Mouse (Mus musculus): Measurements from ENCODE around the gene Lamtor3. TPM values are rescaled to one million over a fixed set of nuclear protein-coding genes. Genes with fewer than 3 reads are reported as not detected.

The Lamtor3 gene
- total and polyA plus RNA-seq, 3 experiments: 77.5 to 88.3 TPM; not detected in 1

GRCm38 (mm10) chr3:137946827-137947226 is 28.5 kb downstream of the Lamtor3 start:
- no peak for DNase-seq (ENCODE audit: low read depth, low spot score)
- H3K4me3 ChIP-seq (ENCODE audit: control insufficient read depth in 1 of 2, insufficient read depth in 1 of 2, low read depth in 2 of 2, low read length in 2 of 2): no peak overlapping the region
- H3K79me2 ChIP-seq (ENCODE audit: control insufficient read depth, insufficient read depth, low read length, poor library complexity): peaks cover 3% of the 10 kb centered on the region
- no peaks in the 10 kb centered on the region for H3K9me3 ChIP-seq (replicated peaks; ENCODE audit: insufficient read depth, low read length)
- peak overlapping the region; percentile 94 for H3K27ac ChIP-seq (ENCODE audit: control insufficient read depth, low read depth, low read length)
- no peak for TF ChIP-seq GATA1 (IDR thresholded peaks at IDR 0.05; ENCODE audit: low read depth, low read length)
- TF ChIP-seq MAX (IDR thresholded peaks at IDR 0.05; ENCODE audit: low read length): no peak
- no peak for TF ChIP-seq USF2 (IDR thresholded peaks at IDR 0.05; ENCODE audit: borderline replicate concordance in 1 of 2, insufficient read depth in 1 of 2, low read depth in 1 of 2, low read length in 2 of 2)
- TF ChIP-seq KAT2A (conservative IDR thresholded peaks at IDR 0.05; ENCODE audit: low read depth, low read length): no peak
- no peak for TF ChIP-seq NRF1 (IDR thresholded peaks at IDR 0.05; ENCODE audit: insufficient read depth, low read depth, low read length, poor library complexity, severe bottlenecking)
- TF ChIP-seq MYB (IDR thresholded peaks at IDR 0.05; ENCODE audit: low read depth, low read length): no peak
- TF ChIP-seq USF1 (IDR thresholded peaks at IDR 0.05; ENCODE audit: low read depth, low read length): no peak
- TF ChIP-seq TBP (IDR thresholded peaks at IDR 0.05; ENCODE audit: low read depth, low read length): no peak
- TF ChIP-seq EP300 (IDR thresholded peaks at IDR 0.05; ENCODE audit: low read depth in 1 of 2, low read length in 2 of 2): no peak
- TF ChIP-seq SIN3A (IDR thresholded peaks at IDR 0.05; ENCODE audit: low read length): no peak
- no peak for TF ChIP-seq HCFC1 (IDR thresholded peaks at IDR 0.05; ENCODE audit: low read depth, low read length)
- no peak for TF ChIP-seq BHLHE40 (IDR thresholded peaks at IDR 0.05; ENCODE audit: borderline replicate concordance, low read depth, low read length)
- no peaks in the 10 kb centered on the region for H3K27me3 ChIP-seq (ENCODE audit: control insufficient read depth in 1 of 2, insufficient read depth in 2 of 2, low read length in 2 of 2)
- H3K4me1 ChIP-seq (ENCODE audit: control insufficient read depth in 1 of 2, insufficient read depth in 2 of 2, low read length in 2 of 2): peaks cover 44 to 63% of the 10 kb centered on the region in 2 experiments
- H3K9ac ChIP-seq (ENCODE audit: control insufficient read depth, low read depth, low read length, poor library complexity, severe bottlenecking): peak overlapping the region; percentile 9; the same call in 1 of the 2 replicates
- H3K36me3 ChIP-seq (ENCODE audit: control insufficient read depth in 1 of 2, insufficient read depth in 2 of 2, low read length in 2 of 2): peaks cover 25 to 89% of the 10 kb centered on the region in 2 experiments

- no peak overlapping the region; the same call in 1 of the 2 replicates for H3K9ac ChIP-seq (ENCODE audit: control insufficient read depth, low read depth, low read length, poor library complexity, severe bottlenecking)
- H3K4me3 ChIP-seq (ENCODE audit: control insufficient read depth in 1 of 2, insufficient read depth in 1 of 2, low read depth in 2 of 2, low read length in 2 of 2): no peak overlapping the region
- H3K79me2 ChIP-seq (ENCODE audit: control insufficient read depth, insufficient read depth, low read length, poor library complexity): peaks cover 3% of the 10 kb centered on the region
- H3K36me3 ChIP-seq (ENCODE audit: control insufficient read depth in 1 of 2, insufficient read depth in 2 of 2, low read length in 2 of 2): peaks cover 18 to 86% of the 10 kb centered on the region in 2 experiments
- peak overlapping the region; percentile 94 for H3K27ac ChIP-seq (ENCODE audit: control insufficient read depth, low read depth, low read length)
- no peaks in the 10 kb centered on the region for H3K27me3 ChIP-seq (ENCODE audit: control insufficient read depth in 1 of 2, insufficient read depth in 2 of 2, low read length in 2 of 2)
- peaks cover 38 to 62% of the 10 kb centered on the region in 2 experiments for H3K4me1 ChIP-seq (ENCODE audit: control insufficient read depth in 1 of 2, insufficient read depth in 2 of 2, low read length in 2 of 2)
- no peaks in the 10 kb centered on the region for H3K9me3 ChIP-seq (replicated peaks; ENCODE audit: insufficient read depth, low read length)
- peak; percentile 88 for DNase-seq (ENCODE audit: low read depth, low spot score)
- TF ChIP-seq CTCF (IDR thresholded peaks at IDR 0.05 in 2 of 3, conservative IDR thresholded peaks at IDR 0.05 in 1 of 3; ENCODE audit: control insufficient read depth in 1 of 3, insufficient read depth in 1 of 3, low read depth in 2 of 3, low read length in 3 of 3, poor library complexity in 1 of 3, severe bottlenecking in 1 of 3) (no peak), ELF1 (IDR thresholded peaks at IDR 0.05; ENCODE audit: low read depth, low read length) (no peak), MXI1 (IDR thresholded peaks at IDR 0.05; ENCODE audit: low read depth, low read length) (peak; percentile 72), CHD1 (IDR thresholded peaks at IDR 0.05; ENCODE audit: low read depth, low read length) (no peak; the same call in 1 of the 2 replicates), SIN3A (IDR thresholded peaks at IDR 0.05; ENCODE audit: low read length) (peak; percentile 96), ZC3H11A (IDR thresholded peaks at IDR 0.05; ENCODE audit: low read depth, low read length) (no peak), MAZ (IDR thresholded peaks at IDR 0.05; ENCODE audit: low read depth, low read length) (no peak), GABPA (IDR thresholded peaks at IDR 0.05; ENCODE audit: low read depth, low read length) (no peak), CHD2 (IDR thresholded peaks at IDR 0.05; ENCODE audit: low read length) (no peak; the same call in 1 of the 2 replicates), E2F4 (IDR thresholded peaks at IDR 0.05; ENCODE audit: borderline replicate concordance, low read depth, low read length) (no peak), RCOR1 (IDR thresholded peaks at IDR 0.05; ENCODE audit: low read depth, low read length) (peak; percentile 83), NRF1 (IDR thresholded peaks at IDR 0.05; ENCODE audit: insufficient read depth, low read depth, low read length, poor library complexity, severe bottlenecking) (no peak), NELFE (IDR thresholded peaks at IDR 0.05; ENCODE audit: low read depth, low read length) (no peak), MEF2A (IDR thresholded peaks at IDR 0.05; ENCODE audit: extremely low read depth, insufficient replicate concordance, low read depth, low read length, poor library complexity, severe bottlenecking) (no peak), POLR2A (IDR thresholded peaks at IDR 0.05; ENCODE audit: control insufficient read depth in 1 of 2, insufficient read depth in 1 of 2, low read depth in 1 of 2, low read length in 2 of 2, poor library complexity in 1 of 2) (no peak), USF2 (IDR thresholded peaks at IDR 0.05; ENCODE audit: borderline replicate concordance in 1 of 2, insufficient read depth in 1 of 2, low read depth in 1 of 2, low read length in 2 of 2) (no peak), UBTF (IDR thresholded peaks at IDR 0.05; ENCODE audit: borderline replicate concordance, insufficient read depth, low read depth, low read length) (no peak), USF1 (IDR thresholded peaks at IDR 0.05; ENCODE audit: low read depth, low read length) (no peak), POLR2AphosphoS5 (IDR thresholded peaks at IDR 0.05; ENCODE audit: borderline replicate concordance, low read depth, low read length) (no peak), MAX (IDR thresholded peaks at IDR 0.05; ENCODE audit: low read length) (peak; percentile 74; the same call in 1 of the 2 replicates), HCFC1 (IDR thresholded peaks at IDR 0.05; ENCODE audit: low read depth, low read length) (peak; percentile 34; the same call in 1 of the 2 replicates), MAFK (IDR thresholded peaks at IDR 0.05; ENCODE audit: borderline replicate concordance, low read depth, low read length) (0 out of 2 replicates have a peak, but pooled peaks have one; percentile 39), TAL1 (IDR thresholded peaks at IDR 0.05; ENCODE audit: low read length) (peak; percentile 75), TCF12 (IDR thresholded peaks at IDR 0.05; ENCODE audit: low read depth, low read length) (peak; percentile 94)
Measured at GRCm38 (mm10) chr3:137947525-137947924, 29.2 kb downstream of the Lamtor3 start.
